Mouse (Mus musculus) limb, embryonic 14.5 days (tissue): ENCODE measurements around the gene Rad51d. TPM values are rescaled to one million over a fixed set of nuclear protein-coding genes. Genes with fewer than 3 reads are reported as not detected.

ENCODE experiments used
- ATAC-seq: fragments of 200-750 bp; cut with Nextera tagmentation; 2 replicates; pipeline ENCODE4 v1.8.0; 2017; ENCODE audit warnings: low read depth, moderate number of reproducible peaks, moderate TSS enrichment; ENCODE audit not compliant: low FRiP score
- DNase-seq: peaks from one replicate; pipeline ENCODE4 v3.0.0-alpha.2; 2015; ENCODE audit warnings: low spot score
- H3K27ac ChIP-seq: fragments of 300-500 bp; sonication (generic); replicated peaks from 2 replicates; pipeline ENCODE4 v1.5.1; 2014; ENCODE audit warnings: low read depth, mild to moderate bottlenecking, low read length, moderate library complexity, mixed read lengths
- H3K27me3 ChIP-seq: fragments of 300-500 bp; sonication (generic); 2 replicates; pipeline ENCODE4 v1.6.1; 2014; ENCODE audit warnings: low read length, mixed read lengths; ENCODE audit not compliant: control insufficient read depth, insufficient read depth
- H3K36me3 ChIP-seq: fragments of 300-500 bp; sonication (generic); 2 replicates; pipeline ENCODE4 v1.6.1; 2014; ENCODE audit warnings: mild to moderate bottlenecking, low read length, moderate library complexity, mixed read lengths; ENCODE audit not compliant: control insufficient read depth, insufficient read depth
- H3K4me1 ChIP-seq: fragments of 300-500 bp; sonication (generic); 2 replicates; pipeline ENCODE4 v1.6.1; 2014; ENCODE audit warnings: antibody characterized with exemption, low read length, mixed read lengths; ENCODE audit not compliant: control insufficient read depth, insufficient read depth
- H3K4me2 ChIP-seq: fragments of 300-500 bp; sonication (generic); replicated peaks from 2 replicates; pipeline ENCODE4 v1.6.1; 2014; ENCODE audit warnings: low read depth, mild to moderate bottlenecking, low read length, moderate library complexity; ENCODE audit not compliant: severe bottlenecking
- H3K4me3 ChIP-seq: fragments of 300-500 bp; sonication (generic); replicated peaks from 2 replicates; pipeline ENCODE4 v1.5.1; 2014; ENCODE audit warnings: low read length
- H3K9ac ChIP-seq: fragments of 300-500 bp; sonication (generic); 2 replicates; pipeline ENCODE4 v1.6.1; 2014; ENCODE audit warnings: mild to moderate bottlenecking, low read depth, low read length, moderate library complexity; ENCODE audit not compliant: severe bottlenecking
- H3K9me3 ChIP-seq: fragments of 300-500 bp; sonication (generic); 2 replicates; pipeline ENCODE4 v1.6.1; 2016; ENCODE audit warnings: low read length; ENCODE audit not compliant: control insufficient read depth
- POLR2A ChIP-seq: fragments of 200-500 bp; IDR thresholded peaks from 2 replicates; pipeline ENCODE4 v1.8.0; 2012; ENCODE audit warnings: inconsistent platforms, mild to moderate bottlenecking, moderate library complexity, borderline replicate concordance; ENCODE audit not compliant: insufficient read depth, insufficient read length; ENCODE audit errors: extremely low read depth
- polyA plus RNA-seq, 2 experiments: library from polyadenylated mRNA; depleted of rRNA in 1 of 2; stranded (reverse) in 1 of 2; unstranded in 1 of 2; fragments of >200 nt; fragmentation: Nextera tagmentation in 1 of 2; extraction: Ambion mirVana in 1 of 2; gene quantifications; 2 replicates each; pipeline versions ENCODE4 v1.2.1 to v1.2.3; 2012 to 2014

Rad51d gene
- polyA plus RNA-seq, 2 experiments = 11.5 to 12.9 TPM

- no peak overlapping the region for H3K27ac ChIP-seq
- no peak overlapping the region for H3K9ac ChIP-seq
- H3K36me3 ChIP-seq = no peaks in the 10 kb centered on the region
- no peaks in the 10 kb centered on the region for H3K9me3 ChIP-seq
- no peak overlapping the region for H3K4me2 ChIP-seq
- H3K27me3 ChIP-seq = no peaks in the 10 kb centered on the region
- TF ChIP-seq POLR2A = no peak
- ATAC-seq (no peak), DNase-seq (no peak)
- H3K4me1 ChIP-seq = no peaks in the 10 kb centered on the region
- H3K4me3 ChIP-seq = no peak overlapping the region
Measured at GRCm38 (mm10) chr11:82826818-82827217, 63.6 kb downstream of the Rad51d start.

Other genes starting within 250 kb of the Rad51d start
- gene Cct6b, start 126.3 kb downstream of the Rad51d start, polyA plus RNA-seq (2012; rRNA removed) = 0.33 TPM in 1 of 2 replicates, not detected in the other
- 0.25 and 0.37 TPM in 2 replicates for gene Cct6b, start 126.3 kb downstream of the Rad51d start, polyA plus RNA-seq (2014; fragmentation: Nextera tagmentation; extraction: Ambion mirVana)
- 11.2 and 18.7 TPM in 2 replicates for gene Zfp830, start 126.3 kb downstream of the Rad51d start, polyA plus RNA-seq (2012; rRNA removed)
- 32.4 and 35.0 TPM in 2 replicates for gene Zfp830, start 126.3 kb downstream of the Rad51d start, polyA plus RNA-seq (2014; fragmentation: Nextera tagmentation; extraction: Ambion mirVana)
- 35.8 and 37.8 TPM in 2 replicates for gene Lig3, start 109.5 kb downstream of the Rad51d start, polyA plus RNA-seq (2012; rRNA removed)
- gene Lig3, start 109.5 kb downstream of the Rad51d start, polyA plus RNA-seq (2014; fragmentation: Nextera tagmentation; extraction: Ambion mirVana) = 38.6 and 40.1 TPM in 2 replicates
- gene Rffl, start 19.4 kb downstream of the Rad51d start, polyA plus RNA-seq (2012; rRNA removed) = 8.3 and 11.0 TPM in 2 replicates
- gene Rffl, start 19.4 kb downstream of the Rad51d start, polyA plus RNA-seq (2014; fragmentation: Nextera tagmentation; extraction: Ambion mirVana) = 11.3 and 11.5 TPM in 2 replicates
- 0.10 and 0.14 TPM in 2 replicates for gene Fndc8, start 1.5 kb upstream of the Rad51d start, polyA plus RNA-seq (2012; rRNA removed)
- gene Fndc8, start 1.5 kb upstream of the Rad51d start, polyA plus RNA-seq (2014; fragmentation: Nextera tagmentation; extraction: Ambion mirVana) = 0.11 and 0.25 TPM in 2 replicates
- 81.6 and 98.3 TPM in 2 replicates for gene Nle1, start 17.8 kb upstream of the Rad51d start, polyA plus RNA-seq (2012; rRNA removed)
- gene Nle1, start 17.8 kb upstream of the Rad51d start, polyA plus RNA-seq (2014; fragmentation: Nextera tagmentation; extraction: Ambion mirVana) = 30.0 and 35.0 TPM in 2 replicates
- 17.8 and 17.9 TPM in 2 replicates for gene Unc45b, start 19.9 kb upstream of the Rad51d start, polyA plus RNA-seq (2012; rRNA removed)
- gene Unc45b, start 19.9 kb upstream of the Rad51d start, polyA plus RNA-seq (2014; fragmentation: Nextera tagmentation; extraction: Ambion mirVana) = 16.9 and 24.7 TPM in 2 replicates
- 1.0 and 1.3 TPM in 2 replicates for gene Slfn5, start 60.7 kb upstream of the Rad51d start, polyA plus RNA-seq (2012; rRNA removed)
- gene Slfn5, start 60.7 kb upstream of the Rad51d start, polyA plus RNA-seq (2014; fragmentation: Nextera tagmentation; extraction: Ambion mirVana) = 1.6 and 2.1 TPM in 2 replicates
- gene Slfn9, start 101.2 kb upstream of the Rad51d start, polyA plus RNA-seq (2012; rRNA removed) = 5.8 and 7.8 TPM in 2 replicates
- gene Slfn9, start 101.2 kb upstream of the Rad51d start, polyA plus RNA-seq (2014; fragmentation: Nextera tagmentation; extraction: Ambion mirVana) = 11.3 and 12.9 TPM in 2 replicates
- gene Slfn8, start 130.2 kb upstream of the Rad51d start, polyA plus RNA-seq (2012; rRNA removed) = 0.24 and 0.48 TPM in 2 replicates
- gene Slfn8, start 130.2 kb upstream of the Rad51d start, polyA plus RNA-seq (2014; fragmentation: Nextera tagmentation; extraction: Ambion mirVana) = 0.48 and 0.58 TPM in 2 replicates
- 1.9 and 2.4 TPM in 2 replicates for gene Slfn2, start 174.5 kb upstream of the Rad51d start, polyA plus RNA-seq (2012; rRNA removed)
- 5.2 and 5.3 TPM in 2 replicates for gene Slfn2, start 174.5 kb upstream of the Rad51d start, polyA plus RNA-seq (2014; fragmentation: Nextera tagmentation; extraction: Ambion mirVana)
- 0.14 and 0.19 TPM in 2 replicates for gene Slfn1, start 226.2 kb upstream of the Rad51d start, polyA plus RNA-seq (2012; rRNA removed)
- gene Slfn1, start 226.2 kb upstream of the Rad51d start, polyA plus RNA-seq (2014; fragmentation: Nextera tagmentation; extraction: Ambion mirVana) = 0.12 and 0.21 TPM in 2 replicates